Mouse (Mus musculus): ENCODE measurements at regions not wholly inside any gene's neighbourhood (a gene's known extent, or its start where the extent isn't known, plus 50 kb on each side); places are given as distances from the start of the nearest gene placed in this dataset.

DNA sequence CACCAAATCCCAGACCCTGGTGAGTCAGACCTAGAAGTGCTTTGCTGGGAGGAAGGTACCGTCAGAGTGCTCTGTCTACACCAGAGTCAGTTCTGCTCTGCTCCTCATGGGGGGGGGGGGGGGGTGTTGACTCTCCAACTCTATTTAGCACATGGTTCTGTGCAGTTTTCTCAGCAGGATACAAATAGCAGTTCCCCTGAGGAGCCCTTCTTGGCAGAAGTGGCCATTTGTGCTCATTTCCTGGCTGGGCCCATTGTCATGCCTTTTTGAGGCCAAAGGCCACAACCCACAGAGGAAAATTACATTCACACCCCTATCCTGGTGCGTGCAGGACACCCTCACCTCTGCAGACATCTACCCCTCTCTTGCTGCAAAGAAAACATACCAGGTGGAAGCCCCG, 118.3 kb downstream of the Psmg1 start:
- Histone ChIP-seq H3K9ac (no peak overlapping the region), H3K36me3 (no peaks in the 10 kb centered on the region), H3K4me3 (no peak overlapping the region), H3K27me3 (replicated peaks) (no peaks in the 10 kb centered on the region), H3K27ac (no peak overlapping the region), H3K4me2 (no peak overlapping the region), H3K9me3 (replicated peaks) (no peaks in the 10 kb centered on the region), H3K4me1 (no peaks in the 10 kb centered on the region)
- ATAC-seq = no peak
- WGBS (ENCODE audit: insufficient replicate concordance) = 64% methylated on average over 3 of the region's 3 CpGs

DNA sequence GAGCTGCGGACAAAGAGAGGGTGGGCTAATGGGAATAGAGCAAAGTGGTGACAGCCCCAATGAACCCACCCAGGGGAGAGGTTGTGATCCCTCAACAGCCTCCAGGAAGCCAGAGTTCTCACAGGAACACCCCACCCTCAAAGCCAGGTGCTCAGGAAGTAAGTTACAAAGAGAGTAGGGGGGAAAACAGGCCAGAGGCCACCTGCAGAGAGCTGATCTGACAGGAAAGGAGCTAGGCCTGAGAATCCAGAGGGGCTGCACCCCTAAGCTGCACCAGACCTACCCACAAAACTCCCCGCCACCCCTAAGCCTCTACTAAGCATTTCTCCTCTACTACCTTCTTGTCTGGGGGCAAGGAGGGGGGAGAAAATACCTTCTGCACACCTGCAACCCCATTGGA, 120.5 kb downstream of the Psmg1 start:
- Histone ChIP-seq H3K4me3 (no peak overlapping the region), H3K27ac (no peak overlapping the region), H3K9ac (no peak overlapping the region), H3K4me1 (no peaks in the 10 kb centered on the region), H3K4me2 (no peak overlapping the region), H3K27me3 (replicated peaks) (no peaks in the 10 kb centered on the region), H3K36me3 (no peaks in the 10 kb centered on the region), H3K9me3 (replicated peaks) (no peaks in the 10 kb centered on the region)
- ATAC-seq = no peak
- WGBS (ENCODE audit: insufficient replicate concordance) = 84% methylated on average over 2 of the region's 2 CpGs

DNA sequence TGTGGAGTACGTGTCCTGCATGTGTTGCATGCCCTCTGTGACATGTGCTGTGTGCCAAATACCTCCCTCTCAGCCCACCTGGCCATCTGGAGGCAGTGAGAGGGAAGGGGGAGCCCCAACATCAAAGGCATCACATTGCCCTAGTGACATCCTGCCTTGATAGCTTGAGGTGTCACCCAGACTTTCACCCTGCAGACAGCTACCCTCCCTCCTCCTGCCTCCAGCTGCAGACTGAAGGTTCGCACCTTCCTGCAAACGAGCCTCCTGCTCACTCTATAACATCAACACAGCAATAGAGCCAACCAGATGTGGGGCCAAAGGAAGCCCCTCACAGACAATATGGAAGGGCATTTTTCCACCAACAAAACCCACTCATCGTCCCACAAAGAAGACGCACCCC, 121.3 kb downstream of the Psmg1 start:
- Histone ChIP-seq H3K27ac (no peak overlapping the region), H3K9me3 (replicated peaks) (no peaks in the 10 kb centered on the region), H3K4me2 (no peak overlapping the region), H3K36me3 (no peaks in the 10 kb centered on the region), H3K9ac (no peak overlapping the region), H3K4me3 (no peak overlapping the region), H3K27me3 (replicated peaks) (no peaks in the 10 kb centered on the region), H3K4me1 (no peaks in the 10 kb centered on the region)
- ATAC-seq = no peak
- whole genome bisulfite sequencing (ENCODE audit: insufficient replicate concordance) = 59% methylated on average over 5 of the region's 5 CpGs

DNA sequence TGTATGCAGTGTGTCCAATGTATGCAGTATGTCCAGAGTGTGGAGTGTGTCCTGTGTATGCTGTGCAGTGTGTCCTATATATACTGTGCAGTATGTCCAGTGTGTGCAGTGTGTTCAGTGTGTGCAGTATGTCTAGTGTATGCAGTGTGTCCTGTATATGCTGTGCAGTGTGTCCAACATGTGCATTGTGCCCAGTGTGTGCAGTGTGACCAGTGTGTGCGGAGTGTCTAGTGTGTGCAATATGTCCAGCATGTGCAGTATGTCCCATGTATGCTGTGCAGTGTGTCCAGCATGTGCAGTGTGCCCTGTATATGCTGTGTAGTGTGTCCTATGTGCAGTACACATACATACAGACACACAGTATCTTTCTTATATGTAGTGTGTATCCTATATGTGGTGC, 121.9 kb downstream of the Psmg1 start:
- Histone ChIP-seq H3K4me1 (no peaks in the 10 kb centered on the region), H3K4me3 (no peak overlapping the region), H3K9ac (no peak overlapping the region), H3K9me3 (replicated peaks) (no peaks in the 10 kb centered on the region), H3K27ac (no peak overlapping the region), H3K27me3 (replicated peaks) (no peaks in the 10 kb centered on the region), H3K4me2 (no peak overlapping the region), H3K36me3 (no peaks in the 10 kb centered on the region)
- 81% methylated on average over 1 of the region's 1 CpGs for WGBS (ENCODE audit: insufficient replicate concordance)
- ATAC-seq = no peak

DNA sequence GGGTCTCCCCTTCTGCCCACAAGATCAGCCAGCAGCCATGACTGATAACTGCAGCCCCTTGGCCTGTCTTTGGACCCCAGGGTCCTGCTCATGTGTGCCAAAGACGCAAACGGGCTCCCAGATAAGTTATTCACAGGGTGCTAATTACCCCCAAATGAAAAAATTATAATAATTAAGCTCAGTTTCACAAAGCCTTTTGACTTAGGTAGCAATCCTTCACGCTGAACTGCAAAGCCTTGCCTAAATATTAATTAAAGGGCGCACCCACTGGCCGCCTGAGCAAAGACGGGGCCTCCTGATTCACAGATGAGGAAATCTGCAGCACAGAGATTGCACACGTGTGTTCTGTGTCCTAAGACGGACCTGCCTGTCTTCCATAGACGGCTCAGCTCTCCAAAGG, 123.2 kb downstream of the Psmg1 start:
- Histone ChIP-seq H3K4me2 (no peak overlapping the region), H3K36me3 (no peaks in the 10 kb centered on the region), H3K4me3 (no peak overlapping the region), H3K4me1 (peaks cover 14% of the 10 kb centered on the region), H3K9ac (no peak overlapping the region), H3K9me3 (replicated peaks) (no peaks in the 10 kb centered on the region), H3K27ac (no peak overlapping the region), H3K27me3 (replicated peaks) (no peaks in the 10 kb centered on the region)
- ATAC-seq = no peak
- 59% methylated on average over 9 of the region's 9 CpGs for WGBS (ENCODE audit: insufficient replicate concordance)

DNA sequence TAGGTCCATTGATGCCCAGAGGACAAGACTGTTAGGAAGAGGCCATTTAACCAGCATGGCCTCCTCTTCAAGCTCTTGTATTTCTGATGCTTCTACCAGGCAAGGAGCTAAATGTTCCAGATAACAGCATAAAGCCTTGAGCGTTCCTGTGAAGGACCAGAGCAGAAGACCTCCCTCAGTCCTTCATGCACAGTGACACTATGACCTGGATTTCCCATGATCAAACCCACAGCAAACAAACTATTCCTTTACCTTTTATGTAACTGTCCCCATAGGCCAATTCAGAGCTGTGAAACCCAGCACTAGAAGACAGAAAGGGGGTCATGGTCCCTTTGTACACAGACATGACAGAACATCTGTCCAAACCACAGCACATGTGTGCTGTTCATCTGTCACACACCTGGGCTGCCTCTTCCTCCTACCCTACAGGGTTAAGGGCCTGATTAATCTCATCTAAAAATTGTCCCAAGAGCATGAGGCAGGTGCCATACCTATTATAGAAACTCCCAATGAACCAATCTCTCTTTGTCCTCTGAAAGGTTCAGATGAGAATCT, 123.8 kb downstream of the Psmg1 start:
- ATAC-seq = no peak
- WGBS (ENCODE audit: insufficient replicate concordance) = 70% methylated on average over 1 of the region's 1 CpGs
- no peaks in the 10 kb centered on the region for H3K9me3 ChIP-seq (replicated peaks)
- no peaks in the 10 kb centered on the region for H3K27me3 ChIP-seq (replicated peaks)
- H3K4me3 ChIP-seq = no peak overlapping the region
- H3K4me2 ChIP-seq = no peak overlapping the region
- no peak overlapping the region for H3K9ac ChIP-seq
- peaks cover 19% of the 10 kb centered on the region for H3K4me1 ChIP-seq
- no peak overlapping the region for H3K27ac ChIP-seq
- no peaks in the 10 kb centered on the region for H3K36me3 ChIP-seq

DNA sequence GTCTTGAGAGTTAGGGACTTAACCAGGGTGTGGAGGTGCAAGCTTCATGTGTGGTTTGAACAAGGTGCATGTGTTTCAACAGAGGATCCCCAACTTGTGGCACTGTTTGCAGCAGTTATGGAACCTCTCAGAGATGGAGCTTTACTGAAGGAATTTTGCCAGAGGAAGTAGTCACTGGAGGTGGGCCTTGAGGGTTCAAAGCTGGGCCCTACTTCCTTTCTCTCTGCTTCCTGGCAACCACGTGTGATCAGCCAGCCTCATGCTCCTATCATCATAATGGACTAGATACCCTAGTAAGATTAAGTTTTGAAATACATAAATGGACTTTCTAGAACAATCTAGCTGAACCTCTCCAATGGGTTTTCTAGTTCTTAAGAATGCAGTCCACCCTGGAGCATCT, 125.2 kb downstream of the Psmg1 start:
- no peak overlapping the region for H3K27ac ChIP-seq
- 22% methylated on average over 1 of the region's 1 CpGs for WGBS (ENCODE audit: insufficient replicate concordance)
- no peaks in the 10 kb centered on the region for H3K27me3 ChIP-seq (replicated peaks)
- no peak overlapping the region for H3K4me2 ChIP-seq
- no peak overlapping the region for H3K4me3 ChIP-seq
- no peaks in the 10 kb centered on the region for H3K9me3 ChIP-seq (replicated peaks)
- H3K9ac ChIP-seq = no peak overlapping the region
- no peak for ATAC-seq
- H3K4me1 ChIP-seq = peaks cover 32% of the 10 kb centered on the region
- no peaks in the 10 kb centered on the region for H3K36me3 ChIP-seq

DNA sequence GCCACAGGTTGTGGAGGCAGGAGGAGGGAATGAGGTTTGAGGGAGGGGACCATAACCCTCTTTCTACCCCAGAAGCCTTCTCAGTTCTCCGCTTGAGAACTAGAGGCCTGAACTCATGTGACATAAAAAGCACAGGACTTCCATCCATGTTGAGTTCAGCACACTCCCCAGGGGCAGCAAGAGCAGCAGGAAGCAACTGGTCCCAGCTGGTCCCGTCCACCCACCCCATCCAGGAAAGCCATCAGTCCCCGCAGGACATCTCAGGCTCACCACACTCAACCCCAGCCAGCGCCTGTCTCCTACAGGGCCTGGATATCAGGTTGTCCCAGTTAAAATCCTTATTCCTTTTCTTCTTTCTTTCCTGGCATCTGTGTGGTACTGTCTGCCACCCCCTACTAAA, 126.1 kb downstream of the Psmg1 start:
- 71% methylated on average over 4 of the region's 4 CpGs for WGBS (ENCODE audit: insufficient replicate concordance)
- no peak overlapping the region for H3K27ac ChIP-seq
- ATAC-seq = no peak

DNA sequence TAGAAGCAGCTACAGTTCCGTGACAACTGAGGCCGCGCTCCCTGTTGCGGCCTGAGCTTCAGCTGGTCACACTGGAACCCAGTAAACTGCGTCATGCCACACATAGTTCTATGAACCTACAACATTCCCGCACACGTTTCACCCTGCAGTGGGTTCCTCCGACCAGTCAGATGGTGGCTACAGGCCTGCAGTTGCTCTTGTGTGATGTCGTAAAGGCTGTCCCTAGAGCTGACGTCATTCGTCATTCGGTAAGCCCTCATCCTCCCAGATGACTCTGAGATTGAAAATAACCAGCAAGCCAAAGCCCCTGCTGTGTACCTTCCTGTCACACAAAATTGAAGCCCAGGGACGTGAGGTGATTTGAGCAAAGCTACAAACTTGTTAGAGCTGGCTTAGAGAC, 126.7 kb downstream of the Psmg1 start:
- H3K4me3 ChIP-seq = no peak overlapping the region
- H3K36me3 ChIP-seq = no peaks in the 10 kb centered on the region
- H3K4me2 ChIP-seq = no peak overlapping the region
- H3K4me1 ChIP-seq = peaks cover 32% of the 10 kb centered on the region
- H3K9me3 ChIP-seq (replicated peaks) = no peaks in the 10 kb centered on the region
- no peak overlapping the region for H3K27ac ChIP-seq
- no peak overlapping the region for H3K9ac ChIP-seq
- 75% methylated on average over 13 of the region's 13 CpGs for WGBS (ENCODE audit: insufficient replicate concordance)
- H3K27me3 ChIP-seq (replicated peaks) = no peaks in the 10 kb centered on the region
- no peak for ATAC-seq

More for the DNA sequence above, 126.1 kb downstream of the Psmg1 start:
- H3K9me3 ChIP-seq (replicated peaks) = no peaks in the 10 kb centered on the region
- H3K4me1 ChIP-seq = peaks cover 32% of the 10 kb centered on the region
- H3K4me2 ChIP-seq = no peak overlapping the region
- H3K27me3 ChIP-seq (replicated peaks) = no peaks in the 10 kb centered on the region
- no peak overlapping the region for H3K9ac ChIP-seq
- no peaks in the 10 kb centered on the region for H3K36me3 ChIP-seq
- H3K4me3 ChIP-seq = no peak overlapping the region

DNA sequence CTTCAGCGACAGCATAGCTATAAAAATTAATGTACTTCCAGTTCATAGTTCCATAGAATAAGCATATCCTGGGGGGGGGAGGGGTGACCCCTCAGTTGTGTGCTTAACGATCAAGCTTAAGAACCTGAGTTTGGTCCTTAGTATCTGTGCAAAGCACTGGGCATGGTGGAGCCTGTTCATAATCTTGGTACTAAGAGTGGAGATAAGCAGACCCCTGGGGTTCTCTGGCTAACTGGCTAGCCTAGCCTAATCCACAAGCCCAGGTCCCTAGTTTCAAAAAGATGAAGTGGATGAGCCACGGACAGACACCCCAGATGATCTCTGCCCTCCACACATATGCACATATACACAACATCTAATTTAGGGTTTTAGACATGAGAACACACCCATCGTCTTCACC, 127.2 kb downstream of the Psmg1 start:
- WGBS (ENCODE audit: insufficient replicate concordance) = 42% methylated on average over 4 of the region's 4 CpGs
- no peaks in the 10 kb centered on the region for H3K27me3 ChIP-seq (replicated peaks)
- H3K4me1 ChIP-seq = peaks cover 32% of the 10 kb centered on the region
- H3K9me3 ChIP-seq (replicated peaks) = no peaks in the 10 kb centered on the region
- H3K9ac ChIP-seq = no peak overlapping the region
- no peak overlapping the region for H3K4me3 ChIP-seq
- ATAC-seq = no peak
- no peak overlapping the region for H3K27ac ChIP-seq
- no peak overlapping the region for H3K4me2 ChIP-seq
- no peaks in the 10 kb centered on the region for H3K36me3 ChIP-seq

DNA sequence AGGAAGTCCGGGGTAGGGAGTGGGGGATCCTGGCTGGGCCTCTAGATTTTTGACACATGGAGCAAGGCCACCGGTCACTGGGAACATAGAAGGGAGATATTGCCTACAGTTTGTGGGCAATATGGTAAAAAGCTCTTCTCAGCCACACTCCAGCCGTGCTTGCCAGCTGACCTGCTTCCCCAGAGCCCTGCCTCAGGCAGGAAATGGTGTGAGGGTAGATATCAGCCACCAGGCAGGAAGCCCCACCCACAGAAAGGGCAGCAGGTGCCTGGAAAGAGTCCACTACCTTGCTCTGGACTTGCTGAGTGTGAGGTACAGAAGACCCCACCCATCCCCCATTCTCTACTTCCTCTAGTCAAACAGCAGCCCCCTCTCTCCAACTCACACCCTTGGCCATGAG, 128.1 kb downstream of the Psmg1 start:
- H3K4me3 ChIP-seq = no peak overlapping the region
- H3K36me3 ChIP-seq = no peaks in the 10 kb centered on the region
- H3K9me3 ChIP-seq (replicated peaks) = no peaks in the 10 kb centered on the region
- peak; percentile 46; the same call in 1 of the 2 replicates for ATAC-seq
- H3K27me3 ChIP-seq (replicated peaks) = no peaks in the 10 kb centered on the region
- 12% methylated on average over 3 of the region's 3 CpGs for WGBS (ENCODE audit: insufficient replicate concordance)
- peak overlapping the region; percentile 43; the same call in 1 of the 2 replicates for H3K27ac ChIP-seq
- no peak overlapping the region for H3K9ac ChIP-seq
- H3K4me2 ChIP-seq = no peak overlapping the region
- peaks cover 32% of the 10 kb centered on the region for H3K4me1 ChIP-seq

DNA sequence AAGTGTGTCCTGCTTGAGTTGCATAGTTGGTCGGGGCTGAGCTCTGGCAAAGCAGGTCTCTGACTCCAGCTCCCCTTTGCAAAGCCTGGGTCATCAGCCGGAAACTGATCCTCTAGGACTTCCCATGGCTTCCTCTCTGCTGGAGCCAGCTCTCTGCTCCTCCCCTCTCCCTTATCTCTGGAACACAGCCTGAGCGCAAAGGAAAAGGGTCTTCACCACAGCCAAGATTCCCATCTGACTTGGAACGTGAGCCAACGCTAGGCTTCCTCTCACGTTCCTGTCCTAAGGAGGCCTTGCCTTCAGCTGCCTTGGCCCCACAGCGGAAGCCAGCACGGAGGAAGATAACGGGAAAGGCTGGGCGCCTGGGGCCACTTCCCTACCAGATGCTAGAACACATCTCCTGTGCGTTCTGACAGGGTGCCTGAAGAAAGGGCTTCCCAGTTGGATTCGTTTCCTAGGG, 129.5 kb downstream of the Psmg1 start:
- peak overlapping the region; percentile 43; the same call in 1 of the 2 replicates for H3K27ac ChIP-seq
- no peak overlapping the region for H3K4me2 ChIP-seq
- H3K36me3 ChIP-seq = no peaks in the 10 kb centered on the region
- 12% methylated on average over 12 of the region's 12 CpGs for WGBS (ENCODE audit: insufficient replicate concordance)
- H3K4me1 ChIP-seq = peaks cover 32% of the 10 kb centered on the region
- H3K4me3 ChIP-seq = no peak overlapping the region
- ATAC-seq = peak; percentile 54
- no peaks in the 10 kb centered on the region for H3K9me3 ChIP-seq (replicated peaks)
- H3K27me3 ChIP-seq (replicated peaks) = no peaks in the 10 kb centered on the region
- no peak overlapping the region for H3K9ac ChIP-seq

DNA sequence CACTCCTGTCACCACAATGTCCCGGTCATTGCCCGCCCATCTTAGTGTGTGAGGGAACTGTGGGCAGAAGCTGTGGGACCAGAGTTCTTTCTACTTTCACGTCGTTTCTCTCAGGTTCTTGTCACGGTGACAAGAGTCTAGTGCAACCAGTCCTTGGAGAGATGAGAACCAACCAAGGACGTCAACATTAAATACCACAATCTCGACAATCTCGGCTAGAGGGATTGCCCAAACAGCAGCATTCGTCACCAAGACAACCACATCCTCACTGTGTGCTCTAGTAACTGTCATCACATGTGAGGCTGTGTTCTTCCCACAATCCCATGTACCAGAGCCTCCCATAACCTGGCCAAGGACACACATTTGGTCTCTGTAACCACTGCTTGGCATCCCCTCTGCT, 129.9 kb downstream of the Psmg1 start:
- ATAC-seq = no peak

More for the DNA sequence above, 129.9 kb downstream of the Psmg1 start:
- H3K4me1 ChIP-seq = peaks cover 32% of the 10 kb centered on the region
- no peak overlapping the region for H3K4me3 ChIP-seq
- 27% methylated on average over 9 of the region's 9 CpGs for WGBS (ENCODE audit: insufficient replicate concordance)
- no peak overlapping the region for H3K9ac ChIP-seq
- H3K27me3 ChIP-seq (replicated peaks) = no peaks in the 10 kb centered on the region
- H3K27ac ChIP-seq = peak overlapping the region; percentile 27; the same call in 1 of the 2 replicates
- H3K9me3 ChIP-seq (replicated peaks) = no peaks in the 10 kb centered on the region
- H3K36me3 ChIP-seq = no peaks in the 10 kb centered on the region
- no peak overlapping the region for H3K4me2 ChIP-seq
